Mouse (Mus musculus) hindlimb bud, embryonic 11.5 days (tissue): ENCODE data around the gene Kif26b.

Experiments
- DNase-seq: peaks from one replicate; pipeline ENCODE4 v3.0.0-alpha.2; 2012; ENCODE audit warnings: low read depth, low spot score; ENCODE audit errors: extremely low spot score

Gene Kif26b

DNA sequence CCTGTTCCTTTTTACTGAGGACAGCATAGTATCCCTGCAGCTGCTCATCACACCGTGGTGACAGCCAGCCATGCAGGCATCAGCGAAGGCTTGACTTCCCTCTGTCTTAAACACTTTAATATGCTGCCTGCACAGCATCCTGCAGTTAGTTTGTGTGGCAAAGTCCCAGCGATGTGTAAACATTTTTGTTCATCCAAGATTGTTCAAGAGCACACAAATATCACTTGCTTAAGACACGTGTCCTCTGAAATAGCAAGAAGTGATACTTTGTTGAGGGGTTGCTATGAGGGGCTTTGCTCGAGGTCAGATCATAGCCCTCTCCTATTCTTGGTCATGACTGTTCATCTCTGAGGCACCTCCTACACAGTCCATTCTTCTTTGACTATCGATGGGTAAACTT is 303.6 kb downstream of the Kif26b start:
- no peak for DNase-seq

DNA sequence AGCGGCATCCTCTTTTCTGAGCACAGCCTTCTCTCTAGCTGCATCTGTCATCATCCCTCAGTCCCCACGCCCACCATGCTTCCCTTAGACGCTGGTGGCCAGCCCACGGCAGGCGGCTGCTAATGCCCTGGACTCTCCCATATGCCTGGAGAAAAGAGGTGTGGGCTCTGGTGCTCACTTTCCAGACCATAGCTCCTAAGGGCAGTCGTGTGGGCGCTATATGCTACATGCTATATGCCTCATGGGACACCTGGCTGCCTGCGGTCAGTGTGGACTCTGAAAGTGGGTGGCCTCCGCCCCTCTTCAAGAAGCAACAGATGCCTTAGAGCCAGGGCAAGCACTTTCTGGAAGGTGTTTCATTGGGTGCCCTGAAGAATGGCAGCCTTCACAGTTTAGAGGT is 306.9 kb downstream of the Kif26b start:
- DNase-seq: no peak

- DNase-seq: no peak
Measured at GRCm38 (mm10) chr1:178836998-178837397, 308.1 kb downstream of the Kif26b start.

DNA sequence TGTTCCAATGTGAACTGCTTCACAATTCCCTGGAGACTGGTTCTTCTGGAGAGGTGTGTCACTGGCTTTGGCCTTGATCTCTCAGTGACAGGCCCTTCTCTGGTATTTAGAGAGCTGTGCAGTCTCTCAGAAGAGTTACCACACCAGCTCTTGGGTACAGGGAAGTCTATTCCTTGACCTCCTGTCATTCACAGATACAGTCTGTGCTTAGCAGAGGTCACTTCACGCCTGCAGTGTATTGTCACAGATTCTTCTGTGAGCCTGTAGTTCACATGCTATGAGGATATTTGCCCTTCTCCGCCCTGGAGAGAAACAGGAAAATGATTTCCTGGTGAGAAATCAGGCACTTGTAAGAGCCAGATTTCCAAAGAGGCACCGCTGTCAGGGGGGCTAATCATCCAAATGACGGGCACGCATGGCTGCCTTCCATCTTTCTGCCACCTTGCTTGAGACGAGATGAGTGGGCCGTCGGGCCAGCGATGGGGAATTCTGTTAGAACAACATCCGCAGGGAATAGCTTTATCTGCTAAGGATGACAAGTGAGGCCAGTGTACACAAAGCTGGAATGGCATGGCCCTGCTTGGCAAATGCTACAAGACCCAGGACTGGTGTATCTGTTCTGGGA is 309.9 kb downstream of the Kif26b start:
- DNase-seq: no peak

GRCm38 (mm10) chr1:178840311-178840710 is 311.4 kb downstream of the Kif26b start:
- no peak for DNase-seq

- no peak for DNase-seq
Measured at GRCm38 (mm10) chr1:178844839-178845238, 315.9 kb downstream of the Kif26b start.

DNA sequence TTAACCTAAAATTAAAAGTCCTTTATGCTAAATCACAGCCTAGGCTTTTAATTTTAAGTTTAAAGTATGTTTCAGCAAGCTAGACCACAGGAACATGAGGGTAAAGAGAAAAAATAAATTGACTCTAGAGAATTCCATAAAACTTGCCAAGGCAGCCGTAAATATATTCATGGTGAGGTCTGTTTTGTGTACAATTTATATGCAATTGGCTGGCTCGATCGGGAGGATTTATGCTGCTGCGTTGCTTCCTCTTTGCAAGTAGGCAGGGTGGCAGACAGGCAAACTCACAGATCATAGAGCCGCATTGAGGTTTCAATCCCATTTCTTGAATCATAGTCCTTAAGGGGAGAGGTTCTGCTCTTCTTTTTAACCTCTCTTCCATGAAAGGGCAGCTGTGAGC is 318.6 kb downstream of the Kif26b start:
- no peak for DNase-seq

- no peak for DNase-seq
Measured at GRCm38 (mm10) chr1:178848380-178849106, 319.6 kb downstream of the Kif26b start.

- no peak for DNase-seq
Measured at GRCm38 (mm10) chr1:178850569-178850968, 321.6 kb downstream of the Kif26b start.

DNA sequence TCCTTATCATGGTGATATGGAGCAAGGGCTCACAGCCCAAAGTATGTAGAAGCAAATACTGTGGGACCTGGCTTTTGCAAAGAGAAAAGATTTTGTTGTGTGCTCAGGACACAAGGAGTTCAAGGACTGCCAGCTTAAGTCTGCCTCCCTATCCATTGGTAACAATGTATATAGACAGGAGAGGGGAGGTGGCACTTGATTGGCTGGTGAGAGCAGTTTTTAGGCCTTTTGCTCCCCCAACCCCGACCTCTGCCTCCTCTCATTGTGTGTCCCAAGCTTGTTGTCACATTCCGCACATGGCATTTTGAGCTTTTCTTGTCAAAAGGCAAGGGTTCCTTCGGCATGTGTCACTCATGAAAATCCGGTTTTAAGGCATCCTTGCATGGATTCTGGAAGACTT is 326.0 kb downstream of the Kif26b start:
- DNase-seq: no peak

DNA sequence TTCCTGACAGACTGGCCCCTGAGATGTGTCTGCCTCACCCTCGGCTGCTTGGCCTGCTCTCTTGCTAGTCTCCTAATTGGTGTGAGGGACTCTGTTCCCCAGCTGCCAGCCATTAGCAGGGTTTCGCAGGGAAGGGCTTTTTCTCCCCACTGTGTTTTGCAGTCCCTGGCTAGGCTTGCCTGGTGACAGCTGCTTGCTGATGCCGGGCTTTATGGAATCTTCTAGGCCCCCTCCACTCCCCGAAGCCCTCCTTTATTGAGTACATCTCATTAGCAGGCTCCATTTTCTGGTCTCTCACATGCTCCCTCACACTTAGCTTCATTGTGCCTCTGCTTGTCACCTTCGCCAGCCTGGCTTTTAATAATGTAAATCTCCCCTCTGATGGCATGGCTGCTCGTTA is 327.0 kb downstream of the Kif26b start:
- DNase-seq: no peak

DNA sequence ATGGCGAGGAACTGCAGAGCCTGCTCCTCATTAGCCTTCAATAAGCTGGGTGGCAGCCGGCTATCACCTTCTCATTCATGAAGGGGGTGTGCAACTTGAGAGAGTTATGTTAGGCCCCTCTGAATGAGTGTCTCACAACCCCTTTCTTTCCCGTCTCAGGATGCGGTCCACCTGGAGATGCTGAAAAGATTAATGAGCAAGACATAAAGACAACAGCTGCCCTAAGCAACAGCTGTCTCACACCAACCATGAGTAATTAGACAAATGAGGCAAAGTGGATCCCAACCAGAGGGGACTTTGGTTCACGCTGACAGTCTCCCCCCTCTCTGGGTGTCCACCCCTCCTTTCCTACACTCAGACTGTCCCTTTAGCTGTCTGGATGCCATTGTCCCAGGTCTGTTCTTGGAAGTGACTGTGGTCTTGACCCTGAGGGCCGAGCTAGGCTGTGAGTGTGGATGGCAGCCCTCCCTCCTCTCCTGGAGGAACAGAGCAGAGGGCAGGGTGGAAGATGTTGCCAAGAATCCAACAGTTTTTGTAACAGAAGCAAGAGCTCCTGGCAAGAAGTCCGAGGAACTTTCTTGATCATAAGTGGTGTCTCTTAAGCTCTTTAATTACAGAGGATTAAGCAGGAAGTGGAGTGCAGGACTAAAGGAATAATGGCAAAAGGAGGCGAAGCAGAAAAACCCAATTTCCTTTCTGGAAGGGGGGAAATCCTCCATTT is 331.9 kb downstream of the Kif26b start:
- no peak for DNase-seq

DNA sequence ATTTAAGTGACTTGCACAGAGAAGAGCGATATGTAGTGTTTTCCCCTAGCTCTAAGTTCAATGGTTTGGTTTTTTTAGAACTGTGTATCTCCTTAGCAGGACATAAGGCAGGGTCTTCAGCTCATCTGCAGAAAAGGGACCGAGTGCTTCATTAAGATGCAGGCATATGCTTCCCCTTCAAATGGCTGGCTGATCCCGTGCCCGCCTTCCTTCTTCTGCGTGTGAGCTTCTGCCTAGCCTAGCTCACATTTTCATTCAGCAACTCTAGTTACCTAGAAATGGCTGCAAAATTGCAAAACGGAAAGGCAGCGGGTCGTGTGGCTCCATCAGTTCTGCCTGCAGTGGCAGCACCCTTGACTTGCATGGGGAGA is 332.5 kb downstream of the Kif26b start:
- DNase-seq: no peak

DNA sequence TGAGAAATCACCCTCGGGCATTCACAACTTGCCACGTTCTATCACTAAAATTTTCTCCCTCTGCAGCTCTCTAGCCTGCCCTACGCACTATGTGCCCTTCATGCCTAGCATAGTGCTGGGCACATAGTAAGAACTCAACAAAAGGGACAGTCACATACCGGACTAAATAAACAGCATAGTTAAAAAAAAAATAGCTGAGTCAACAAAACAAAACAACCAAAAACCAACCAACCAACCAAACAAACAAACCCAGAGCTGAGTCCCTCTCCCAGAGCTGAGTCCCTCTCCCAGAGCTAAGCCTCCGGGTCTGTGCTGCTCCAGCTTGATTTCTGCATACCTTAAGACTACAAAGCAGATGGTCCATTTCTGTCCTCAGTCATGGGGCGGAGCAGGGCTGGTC is 334.8 kb downstream of the Kif26b start:
- no peak for DNase-seq

DNA sequence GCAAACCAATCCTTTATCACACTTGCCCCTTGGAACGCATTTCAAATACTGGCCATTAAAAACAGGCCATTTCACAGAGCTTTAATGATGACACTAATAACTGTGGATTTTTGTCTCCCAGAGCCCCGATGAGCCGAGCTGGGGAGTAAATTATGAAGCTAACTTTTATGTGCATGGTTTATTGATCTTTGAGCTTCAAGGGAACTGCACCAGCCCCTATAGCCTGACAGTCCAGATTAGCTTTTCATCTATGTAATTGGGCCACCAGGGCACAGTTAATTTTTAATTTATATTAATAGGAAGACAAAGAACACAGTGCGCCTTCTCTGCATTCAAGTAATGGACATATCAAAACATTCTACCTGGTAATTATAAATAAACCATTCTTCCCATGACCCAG is 335.4 kb downstream of the Kif26b start:
- DNase-seq: no peak

- DNase-seq: no peak
Measured at GRCm38 (mm10) chr1:178866757-178867156, 337.8 kb downstream of the Kif26b start.

- peak; percentile 63 for DNase-seq
Measured at GRCm38 (mm10) chr1:178871055-178871454, 342.1 kb downstream of the Kif26b start.

DNA sequence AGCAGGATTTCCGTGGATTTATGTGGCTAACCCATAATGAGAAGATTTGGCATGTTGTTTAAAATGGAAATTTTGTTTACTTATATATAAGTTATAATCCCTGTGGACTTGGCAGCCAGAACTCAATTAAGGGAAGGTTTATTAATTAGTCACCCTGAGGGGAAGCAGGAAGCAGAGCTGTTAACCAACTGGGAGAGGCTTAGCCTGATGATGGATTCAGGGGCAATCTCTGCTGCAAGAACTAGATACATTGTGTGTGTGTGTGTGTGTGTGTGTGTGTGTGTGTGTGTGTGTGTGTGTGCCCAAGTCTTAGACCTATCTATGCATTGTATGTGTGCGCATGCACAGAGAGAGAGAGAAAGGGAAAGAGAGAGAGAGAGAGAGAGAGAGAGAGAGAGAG is 348.0 kb downstream of the Kif26b start:
- no peak for DNase-seq

- DNase-seq: no peak
Measured at GRCm38 (mm10) chr1:178878676-178879075, 349.8 kb downstream of the Kif26b start.

- no peak for DNase-seq
Measured at GRCm38 (mm10) chr1:178880905-178881304, 352.0 kb downstream of the Kif26b start.

DNA sequence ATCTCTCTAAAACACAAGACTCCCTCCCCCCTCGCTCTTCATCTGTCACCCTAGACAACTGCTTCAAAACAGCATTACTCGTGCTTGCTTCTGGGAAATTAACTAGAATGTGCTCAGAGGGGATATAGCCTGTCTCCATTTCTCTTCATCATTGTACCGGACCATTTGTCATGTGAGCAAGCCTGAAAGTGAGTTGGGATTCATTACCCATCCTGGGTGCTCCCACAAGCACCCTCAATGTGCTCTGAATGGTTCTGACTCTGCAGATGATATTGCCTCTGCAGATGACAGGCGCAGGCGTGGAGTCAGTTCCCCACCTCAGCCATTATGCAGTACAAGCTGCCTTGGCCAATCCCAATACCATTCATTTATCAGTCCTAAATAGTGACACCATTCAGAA is 357.7 kb downstream of the Kif26b start:
- no peak for DNase-seq

DNA sequence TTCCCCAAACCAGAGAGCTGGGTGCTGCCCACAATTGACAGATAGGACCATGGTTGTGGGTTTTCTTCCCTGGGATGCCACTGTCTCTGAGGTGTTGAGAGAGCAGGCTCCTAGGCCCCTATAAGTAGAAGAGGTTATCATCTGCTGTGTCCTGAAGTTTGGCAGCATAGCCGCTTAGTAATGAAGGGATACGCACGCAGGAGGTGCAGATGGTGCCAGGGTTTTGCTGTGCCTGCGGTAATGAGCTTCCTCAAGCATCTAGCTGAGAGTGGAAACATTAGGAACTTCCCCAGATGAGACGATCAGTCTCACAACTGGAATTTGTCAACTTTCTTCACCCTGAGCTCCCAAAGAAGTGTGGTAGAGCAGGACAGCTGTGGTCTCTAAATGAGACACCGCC is 363.5 kb downstream of the Kif26b start:
- no peak for DNase-seq
